Mouse (Mus musculus): ENCODE measurements at regions not wholly inside any gene's neighbourhood (a gene's known extent, or its start where the extent isn't known, plus 50 kb on each side); places are given as distances from the start of the nearest gene placed in this dataset.

DNA sequence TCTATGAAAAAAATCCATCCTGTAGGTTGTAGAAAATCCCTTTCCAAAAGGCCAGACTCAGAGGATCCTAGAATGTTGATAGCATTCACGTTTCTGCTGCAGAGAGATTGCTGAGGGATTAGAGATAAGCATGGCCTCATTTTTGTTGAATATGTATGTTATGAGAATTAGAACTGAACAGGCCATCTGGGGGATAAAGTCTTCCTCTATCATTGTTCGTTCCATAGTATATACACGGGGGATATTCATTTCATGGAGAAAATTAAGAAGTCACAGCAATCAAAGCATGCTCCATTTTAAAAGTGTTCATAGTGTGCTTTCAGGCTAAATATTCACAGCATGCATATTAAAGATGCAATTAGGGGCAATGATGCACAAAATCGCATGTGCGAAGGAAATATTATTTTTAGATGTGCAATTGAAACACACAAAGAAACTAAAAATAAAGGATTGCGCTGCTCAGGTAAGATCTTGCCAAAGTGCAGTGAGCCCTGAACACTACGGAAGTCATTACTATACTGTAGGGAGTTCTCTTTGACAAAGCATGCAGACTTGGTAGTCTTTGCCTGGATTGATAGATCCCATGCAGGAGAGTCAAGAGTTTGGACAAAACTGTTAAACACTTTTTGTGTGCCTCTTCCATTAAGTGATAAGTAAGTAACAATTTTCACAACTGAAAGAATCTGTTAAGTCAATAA, 511.5 kb downstream of the Phf3 start:
- 88% methylated on average over 7 of the region's 7 CpGs for WGBS
- DNase-seq (ENCODE audit: low spot score), result no peak
- no peaks in the 10 kb centered on the region for H3K4me1 ChIP-seq (ENCODE audit: control insufficient read depth, insufficient read depth, low read length)
- no peaks in the 10 kb centered on the region for H3K27me3 ChIP-seq (ENCODE audit: control insufficient read depth, insufficient read depth, low read length)
- no peak overlapping the region for H3K4me2 ChIP-seq (ENCODE audit: low read depth)
- H3K4me3 ChIP-seq (ENCODE audit: low read depth, low read length), result no peak overlapping the region
- H3K36me3 ChIP-seq (ENCODE audit: control insufficient read depth, insufficient read depth, low read length), result no peaks in the 10 kb centered on the region
- H3K9me3 ChIP-seq (ENCODE audit: control insufficient read depth, low read length), result no peaks in the 10 kb centered on the region
- no peak for ATAC-seq (ENCODE audit: insufficient read depth, low FRiP score, low TSS enrichment)
- H3K27ac ChIP-seq (ENCODE audit: low read depth, low read length), result no peak overlapping the region
- no peak overlapping the region for H3K9ac ChIP-seq (ENCODE audit: low read length)

DNA sequence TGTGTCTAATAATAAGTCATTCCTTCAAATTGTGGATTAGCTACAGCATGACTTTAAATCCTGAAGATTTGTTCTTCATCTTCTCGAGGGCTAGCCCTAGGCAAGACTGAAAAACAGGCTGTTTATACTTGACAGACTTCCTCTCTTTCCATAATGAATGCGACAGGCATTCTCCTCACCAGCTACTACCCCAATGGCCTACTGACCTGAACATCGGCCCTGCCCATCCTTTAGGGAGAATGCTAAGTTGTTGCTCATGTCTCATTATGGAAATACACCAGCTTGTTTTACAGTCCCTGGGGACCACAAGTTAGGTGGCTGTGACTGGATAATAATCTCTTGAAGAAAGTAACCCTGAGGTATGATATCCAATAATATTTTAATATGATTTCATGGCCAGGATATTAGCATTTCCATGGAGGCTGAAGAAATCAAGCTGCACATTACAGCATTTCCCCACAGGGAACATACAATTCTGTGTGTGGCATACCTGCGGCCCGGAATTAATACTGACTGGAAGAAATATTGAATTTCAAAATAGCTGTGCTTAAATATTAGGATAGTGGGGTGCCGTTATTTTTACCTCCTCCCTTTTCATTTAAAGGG, 553.0 kb downstream of the Phf3 start:
- Histone ChIP-seq H3K4me3 (ENCODE audit: low read depth, low read length) (no peak overlapping the region), H3K27me3 (ENCODE audit: control insufficient read depth, insufficient read depth, low read length) (no peaks in the 10 kb centered on the region), H3K4me2 (ENCODE audit: low read depth) (no peak overlapping the region), H3K9me3 (ENCODE audit: control insufficient read depth, low read length) (no peaks in the 10 kb centered on the region), H3K4me1 (ENCODE audit: control insufficient read depth, insufficient read depth, low read length) (no peaks in the 10 kb centered on the region), H3K36me3 (ENCODE audit: control insufficient read depth, insufficient read depth, low read length) (no peaks in the 10 kb centered on the region), H3K9ac (ENCODE audit: low read length) (no peak overlapping the region), H3K27ac (ENCODE audit: low read depth, low read length) (no peak overlapping the region)
- no peak for DNase-seq (ENCODE audit: low spot score)
- WGBS, result 81% methylated on average over 6 of the region's 6 CpGs
- ATAC-seq (ENCODE audit: insufficient read depth, low FRiP score, low TSS enrichment), result no peak

GRCm38 (mm10) chr1:30318195-30318594, 555.5 kb downstream of the Phf3 start:
- H3K9ac ChIP-seq (ENCODE audit: low read length), result no peak overlapping the region
- WGBS, result 87% methylated on average over 8 of the region's 8 CpGs
- no peak for ATAC-seq (ENCODE audit: insufficient read depth, low FRiP score, low TSS enrichment)
- no peak overlapping the region for H3K4me2 ChIP-seq (ENCODE audit: low read depth)
- DNase-seq (ENCODE audit: low spot score), result no peak
- no peak overlapping the region for H3K27ac ChIP-seq (ENCODE audit: low read depth, low read length)
- H3K27me3 ChIP-seq (ENCODE audit: control insufficient read depth, insufficient read depth, low read length), result no peaks in the 10 kb centered on the region
- no peaks in the 10 kb centered on the region for H3K9me3 ChIP-seq (ENCODE audit: control insufficient read depth, low read length)
- H3K4me3 ChIP-seq (ENCODE audit: low read depth, low read length), result no peak overlapping the region
- no peaks in the 10 kb centered on the region for H3K36me3 ChIP-seq (ENCODE audit: control insufficient read depth, insufficient read depth, low read length)
- H3K4me1 ChIP-seq (ENCODE audit: control insufficient read depth, insufficient read depth, low read length), result no peaks in the 10 kb centered on the region

GRCm38 (mm10) chr1:30289073-30289472, 584.6 kb downstream of the Phf3 start:
- Histone ChIP-seq H3K9me3 (ENCODE audit: control insufficient read depth, low read length) (no peaks in the 10 kb centered on the region), H3K4me1 (ENCODE audit: control insufficient read depth, insufficient read depth, low read length) (no peaks in the 10 kb centered on the region), H3K9ac (ENCODE audit: low read length) (no peak overlapping the region), H3K27me3 (ENCODE audit: control insufficient read depth, insufficient read depth, low read length) (no peaks in the 10 kb centered on the region), H3K4me3 (ENCODE audit: low read depth, low read length) (no peak overlapping the region), H3K4me2 (ENCODE audit: low read depth) (no peak overlapping the region), H3K36me3 (ENCODE audit: control insufficient read depth, insufficient read depth, low read length) (no peaks in the 10 kb centered on the region), H3K27ac (ENCODE audit: low read depth, low read length) (no peak overlapping the region)
- 73% methylated on average over 2 of the region's 2 CpGs for WGBS
- DNase-seq (ENCODE audit: low spot score) (no peak), ATAC-seq (ENCODE audit: insufficient read depth, low FRiP score, low TSS enrichment) (no peak)

GRCm38 (mm10) chr1:30262418-30262817, 611.3 kb downstream of the Phf3 start:
- DNase-seq (ENCODE audit: low spot score), result no peak

GRCm38 (mm10) chr1:30259547-30259946, 614.2 kb downstream of the Phf3 start:
- no peak overlapping the region for H3K9ac ChIP-seq (ENCODE audit: low read length)
- DNase-seq (ENCODE audit: low spot score) (no peak), ATAC-seq (ENCODE audit: insufficient read depth, low FRiP score, low TSS enrichment) (no peak)
- H3K27me3 ChIP-seq (ENCODE audit: control insufficient read depth, insufficient read depth, low read length), result no peaks in the 10 kb centered on the region
- H3K27ac ChIP-seq (ENCODE audit: low read depth, low read length), result no peak overlapping the region
- no peak overlapping the region for H3K4me3 ChIP-seq (ENCODE audit: low read depth, low read length)
- 84% methylated on average over 3 of the region's 3 CpGs for WGBS
- no peaks in the 10 kb centered on the region for H3K4me1 ChIP-seq (ENCODE audit: control insufficient read depth, insufficient read depth, low read length)
- H3K36me3 ChIP-seq (ENCODE audit: control insufficient read depth, insufficient read depth, low read length), result no peaks in the 10 kb centered on the region
- H3K4me2 ChIP-seq (ENCODE audit: low read depth), result no peak overlapping the region
- H3K9me3 ChIP-seq (ENCODE audit: control insufficient read depth, low read length), result no peaks in the 10 kb centered on the region

More at GRCm38 (mm10) chr1:30262418-30262817, 611.3 kb downstream of the Phf3 start:
- Histone ChIP-seq H3K4me3 (ENCODE audit: low read depth, low read length) (no peak overlapping the region), H3K9ac (ENCODE audit: low read length) (no peak overlapping the region), H3K4me2 (ENCODE audit: low read depth) (no peak overlapping the region), H3K27me3 (ENCODE audit: control insufficient read depth, insufficient read depth, low read length) (no peaks in the 10 kb centered on the region), H3K9me3 (ENCODE audit: control insufficient read depth, low read length) (no peaks in the 10 kb centered on the region), H3K27ac (ENCODE audit: low read depth, low read length) (no peak overlapping the region), H3K36me3 (ENCODE audit: control insufficient read depth, insufficient read depth, low read length) (no peaks in the 10 kb centered on the region), H3K4me1 (ENCODE audit: control insufficient read depth, insufficient read depth, low read length) (no peaks in the 10 kb centered on the region)
- no peak for ATAC-seq (ENCODE audit: insufficient read depth, low FRiP score, low TSS enrichment)
- WGBS, result 63% methylated on average over 2 of the region's 2 CpGs

GRCm38 (mm10) chr1:30216764-30217348, 656.9 kb downstream of the Phf3 start:
- no peaks in the 10 kb centered on the region for H3K36me3 ChIP-seq (ENCODE audit: control insufficient read depth, insufficient read depth, low read length)
- no peaks in the 10 kb centered on the region for H3K9me3 ChIP-seq (ENCODE audit: control insufficient read depth, low read length)
- H3K4me1 ChIP-seq (ENCODE audit: control insufficient read depth, insufficient read depth, low read length), result no peaks in the 10 kb centered on the region
- no peak overlapping the region for H3K27ac ChIP-seq (ENCODE audit: low read depth, low read length)
- DNase-seq (ENCODE audit: low spot score) (no peak), ATAC-seq (ENCODE audit: insufficient read depth, low FRiP score, low TSS enrichment) (peak; percentile 31; the same call in 1 of the 2 replicates)
- no peaks in the 10 kb centered on the region for H3K27me3 ChIP-seq (ENCODE audit: control insufficient read depth, insufficient read depth, low read length)
- no peak overlapping the region for H3K9ac ChIP-seq (ENCODE audit: low read length)
- no peak overlapping the region for H3K4me3 ChIP-seq (ENCODE audit: low read depth, low read length)
- no peak overlapping the region for H3K4me2 ChIP-seq (ENCODE audit: low read depth)
- 48% methylated on average over 4 of the region's 4 CpGs for WGBS

- H3K9ac ChIP-seq (ENCODE audit: low read length), result no peak overlapping the region
- H3K27me3 ChIP-seq (ENCODE audit: control insufficient read depth, insufficient read depth, low read length), result no peaks in the 10 kb centered on the region
- H3K4me1 ChIP-seq (ENCODE audit: control insufficient read depth, insufficient read depth, low read length), result no peaks in the 10 kb centered on the region
- no peak overlapping the region for H3K27ac ChIP-seq (ENCODE audit: low read depth, low read length)
- ATAC-seq (ENCODE audit: insufficient read depth, low FRiP score, low TSS enrichment) (no peak), DNase-seq (ENCODE audit: low spot score) (no peak)
- no peaks in the 10 kb centered on the region for H3K9me3 ChIP-seq (ENCODE audit: control insufficient read depth, low read length)
- H3K4me3 ChIP-seq (ENCODE audit: low read depth, low read length), result no peak overlapping the region
- no peak overlapping the region for H3K4me2 ChIP-seq (ENCODE audit: low read depth)
- H3K36me3 ChIP-seq (ENCODE audit: control insufficient read depth, insufficient read depth, low read length), result no peaks in the 10 kb centered on the region
- WGBS, result 85% methylated on average over 2 of the region's 2 CpGs
Observed at GRCm38 (mm10) chr1:30204608-30205262, 669.0 kb downstream of the Phf3 start.
